Mouse (Mus musculus): ENCODE measurements around the gene Yipf6.
"Not testable (repeated sequence)": the region's sequence is repeated elsewhere in the genome, so short reads cannot be mapped to it uniquely, and the experiment has no call there.

The Yipf6 gene

DNA sequence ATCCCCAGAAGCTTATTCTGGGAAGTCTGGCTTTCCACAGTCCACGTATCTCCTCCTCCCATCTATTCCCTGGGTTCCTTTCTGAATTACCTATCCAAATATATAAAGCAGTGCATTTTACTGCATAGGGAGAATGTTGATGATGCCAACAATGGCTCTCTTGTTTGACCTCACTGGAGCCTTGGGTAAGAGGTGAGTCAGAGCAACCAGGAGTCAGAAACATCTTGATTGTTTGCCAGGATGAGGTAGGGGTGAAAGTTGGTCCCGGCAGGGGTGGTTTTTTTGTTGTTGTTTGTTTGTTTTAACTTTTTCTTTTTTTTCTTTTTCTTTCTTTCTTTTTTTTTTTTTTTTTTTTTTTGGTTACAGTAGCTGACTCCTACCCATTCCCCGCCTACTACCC lies at the start of gene Yipf6:
Gene Yipf6 (plus strand): TSS at position 216 of the 400 bp plus-strand sequence.
- DNase-seq (ENCODE audit: extremely low spot score, low read depth, low spot score), result no peak

GRCm38 (mm10) chrX:98890072-98890405 lies 46.1 kb upstream of the Yipf6 start:
- DNase-seq (ENCODE audit: extremely low spot score, low read depth, low spot score), result no peak

DNA sequence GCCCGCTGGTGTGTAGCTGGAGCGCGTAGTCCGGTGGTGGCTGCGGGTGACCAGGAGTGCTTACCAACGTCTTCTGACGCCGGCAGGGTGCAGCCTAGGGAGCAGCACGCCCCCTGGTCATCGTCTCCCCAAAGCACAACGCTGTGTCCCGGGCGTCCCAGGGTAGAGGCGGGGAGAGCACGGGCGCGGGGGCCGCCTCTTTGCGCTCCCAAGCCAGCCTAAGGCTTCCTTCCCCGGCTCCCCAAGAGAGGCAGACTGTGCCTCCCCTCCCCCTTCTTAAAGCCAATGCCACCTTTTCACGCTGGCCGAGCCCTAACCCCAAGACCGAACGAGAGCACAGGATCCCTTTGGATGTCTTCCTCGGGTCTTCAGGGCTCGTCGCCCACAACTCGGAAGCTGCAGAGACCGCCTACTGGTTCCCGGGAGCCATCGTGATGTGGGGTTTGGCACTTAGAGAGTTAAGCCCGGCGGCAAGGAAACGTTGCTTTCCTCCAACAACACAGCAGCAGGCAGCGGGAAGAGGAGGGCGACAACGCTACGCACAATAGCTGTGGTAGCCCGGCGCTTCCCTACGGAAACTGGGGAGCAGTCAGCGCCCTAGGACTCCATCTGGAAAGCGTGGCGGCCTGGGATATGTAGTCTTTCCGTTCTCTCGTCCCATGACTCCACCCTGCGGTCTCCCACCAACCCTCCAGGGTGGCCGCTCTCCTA lies 45.6 kb upstream of the Yipf6 start, which contains the start of gene Ophn1:
Gene Ophn1 (minus strand): TSS at position 620 of the 711 bp plus-strand sequence.
- no peak for DNase-seq (ENCODE audit: extremely low spot score, low read depth, low spot score)

DNA sequence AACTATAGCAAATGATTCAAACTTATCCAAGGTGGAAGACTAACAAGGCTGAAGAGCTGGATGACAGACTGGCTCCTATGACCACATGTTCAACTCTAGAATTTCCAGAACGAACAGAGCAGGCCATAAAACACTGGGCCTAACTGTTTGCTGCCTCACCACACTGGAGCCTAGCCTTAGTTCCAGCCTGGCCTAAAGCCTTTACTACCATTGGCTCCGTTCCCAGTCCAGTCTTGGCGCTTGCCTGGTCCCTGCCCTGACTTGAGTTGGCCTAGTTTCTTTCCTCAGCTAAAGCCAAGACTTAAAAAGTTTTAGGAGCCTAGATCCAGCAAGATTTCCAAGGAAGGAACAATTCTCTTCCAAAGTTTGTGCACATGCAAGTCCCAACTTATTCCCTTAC lies 37.8 kb upstream of the Yipf6 start:
- DNase-seq (ENCODE audit: extremely low spot score, low read depth, low spot score), result no peak

- no peak for DNase-seq (ENCODE audit: extremely low spot score, low read depth, low spot score)
Measured at GRCm38 (mm10) chrX:98904226-98904625, 31.9 kb upstream of the Yipf6 start.

DNA sequence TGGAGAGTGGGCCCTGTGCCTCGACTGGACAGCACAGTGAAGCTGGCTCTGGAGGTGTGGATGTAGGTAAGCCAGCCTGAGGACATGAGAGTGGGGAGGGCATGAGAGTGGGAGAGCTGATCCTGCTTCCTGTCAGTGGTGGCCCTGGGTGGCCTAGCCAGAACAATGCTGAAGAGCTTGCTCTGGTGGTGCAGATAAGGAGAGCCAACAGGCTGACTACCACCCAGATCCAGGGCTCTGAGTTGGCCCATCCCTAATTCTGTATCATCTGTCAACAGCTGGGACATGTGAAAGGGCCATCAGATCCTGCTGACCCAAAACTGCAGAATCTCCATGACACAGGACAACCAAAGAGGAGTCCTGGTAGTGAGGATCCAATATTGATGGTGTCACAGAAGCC lies 27.2 kb upstream of the Yipf6 start:
- no peak for DNase-seq (ENCODE audit: extremely low spot score, low read depth, low spot score)

DNA sequence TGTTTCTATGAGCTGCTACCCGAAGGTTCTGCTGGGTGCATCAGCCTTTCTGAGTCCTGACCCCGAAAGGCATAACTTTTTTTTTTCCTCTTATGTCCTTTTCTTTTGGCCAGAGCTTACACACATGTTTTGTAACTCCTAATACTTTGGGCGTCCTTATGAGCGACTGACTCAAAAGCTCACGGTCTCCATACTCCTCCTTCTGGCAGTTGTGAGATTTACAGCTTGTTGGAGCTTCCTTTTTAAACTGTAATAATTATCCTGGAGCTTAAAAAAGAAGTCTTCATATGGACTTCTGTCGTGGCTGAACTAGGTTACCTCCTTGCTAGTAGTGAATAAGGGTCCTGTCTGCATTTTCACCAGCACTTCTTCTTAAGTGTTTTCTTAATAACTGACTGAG lies 16.7 kb upstream of the Yipf6 start:
- DNase-seq (ENCODE audit: extremely low spot score, low read depth, low spot score), result no peak

DNA sequence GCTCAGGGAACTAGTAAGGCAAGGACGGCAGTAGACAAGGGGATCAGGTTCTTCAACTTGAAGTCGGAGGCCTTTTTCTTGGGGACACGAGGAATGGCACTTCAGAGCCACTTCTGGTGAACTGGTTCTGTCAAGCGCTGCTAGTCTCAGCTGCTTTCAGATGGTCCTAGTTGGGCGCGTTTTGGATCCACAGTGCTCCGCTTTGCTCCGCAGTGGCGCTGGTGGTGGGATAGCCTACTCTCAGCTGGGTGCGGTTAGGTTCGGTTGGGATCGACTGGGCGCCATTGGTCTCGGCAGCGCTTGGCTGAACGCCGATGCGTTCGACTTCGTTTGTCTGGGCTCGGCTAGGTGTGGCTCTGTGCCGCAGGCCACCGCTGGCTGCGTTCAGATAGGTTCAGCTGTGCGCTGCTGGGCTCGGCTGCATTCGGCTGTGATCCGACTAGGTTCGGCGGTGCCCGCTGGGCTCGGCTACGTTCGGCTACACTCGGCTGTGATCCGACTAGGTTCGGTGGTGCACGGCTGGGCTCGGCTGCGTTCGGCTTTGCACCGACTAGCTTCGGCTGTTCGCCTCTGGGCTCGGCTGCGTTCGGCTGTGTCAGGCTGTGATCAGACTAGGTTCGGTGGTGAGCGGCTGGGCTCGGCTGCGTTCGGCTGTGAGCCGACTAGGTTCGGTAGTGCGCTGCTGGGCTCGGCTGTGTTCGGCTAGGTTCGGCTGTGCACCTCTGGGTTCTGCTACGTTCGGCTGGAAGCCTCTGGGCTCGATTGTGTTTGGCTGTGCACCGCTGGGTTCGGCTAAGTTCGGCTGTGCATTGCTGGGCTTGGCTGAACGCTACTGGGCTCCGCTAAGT lies 815 bp downstream of the Yipf6 start:
- DNase-seq (ENCODE audit: extremely low spot score, low read depth, low spot score), result peak; percentile 37

DNA sequence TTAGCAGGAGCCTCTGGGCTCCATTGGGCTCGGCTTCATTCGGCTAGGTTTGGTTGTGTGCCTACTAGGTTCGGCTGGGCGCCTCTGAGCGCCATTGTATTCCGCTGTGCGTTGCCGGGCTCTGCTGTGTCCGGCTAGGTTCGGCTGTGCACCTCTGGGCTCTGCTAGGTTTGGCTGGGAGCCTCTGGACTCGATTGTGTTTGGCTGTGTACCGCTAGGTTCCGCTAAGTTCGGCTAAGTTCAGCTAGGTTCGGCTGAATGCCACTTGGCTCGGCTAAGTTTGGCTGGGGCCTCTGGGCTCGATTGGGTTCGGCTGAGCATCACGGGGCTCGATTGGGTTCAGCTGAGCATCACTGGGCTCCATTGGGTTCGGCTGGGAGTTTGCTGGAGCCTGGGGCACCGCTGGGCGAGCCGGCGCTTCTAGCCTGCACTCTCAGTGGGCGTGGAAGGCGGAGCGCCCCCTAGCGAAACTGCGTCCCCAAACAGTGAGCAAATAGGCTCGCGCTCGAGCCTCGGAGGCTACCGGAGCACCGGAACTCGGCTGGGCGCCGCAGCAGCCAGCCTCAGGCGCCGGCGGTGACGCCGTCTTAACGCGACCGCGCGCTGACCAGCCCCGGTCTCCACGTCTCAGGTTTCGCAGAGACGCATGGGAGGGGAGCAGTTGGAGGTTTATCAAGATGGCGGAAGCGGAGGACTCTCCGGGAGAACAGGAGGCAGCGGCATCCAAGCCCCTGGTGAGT lies 1.6 kb downstream of the Yipf6 start:
- DNase-seq (ENCODE audit: extremely low spot score, low read depth, low spot score), result peak; percentile 42

DNA sequence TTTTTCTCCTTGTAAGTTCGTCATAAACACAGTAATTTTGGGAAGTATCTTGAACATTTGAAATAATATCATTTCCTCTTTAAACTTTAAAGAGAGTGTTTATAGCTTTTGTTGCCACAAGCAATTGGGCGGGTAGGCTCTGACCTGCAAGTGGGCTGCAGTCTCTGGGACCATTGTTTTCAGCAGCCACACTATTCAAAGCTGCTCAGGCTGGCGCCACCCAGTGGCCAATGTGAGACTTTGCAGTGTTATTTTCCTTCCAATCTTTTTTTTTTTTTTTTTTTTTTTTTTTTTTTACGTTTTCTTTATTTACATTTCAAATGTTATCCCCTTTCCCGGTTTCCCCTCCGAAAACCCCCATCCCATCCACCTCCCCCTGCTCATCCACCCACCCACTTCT lies 17.8 kb downstream of the Yipf6 start:
- peak; percentile 2 for DNase-seq (ENCODE audit: extremely low spot score, low read depth, low spot score)

- no peak for DNase-seq (ENCODE audit: extremely low spot score, low read depth, low spot score)
Measured at GRCm38 (mm10) chrX:98958287-98958686, 22.2 kb downstream of the Yipf6 start.

DNA sequence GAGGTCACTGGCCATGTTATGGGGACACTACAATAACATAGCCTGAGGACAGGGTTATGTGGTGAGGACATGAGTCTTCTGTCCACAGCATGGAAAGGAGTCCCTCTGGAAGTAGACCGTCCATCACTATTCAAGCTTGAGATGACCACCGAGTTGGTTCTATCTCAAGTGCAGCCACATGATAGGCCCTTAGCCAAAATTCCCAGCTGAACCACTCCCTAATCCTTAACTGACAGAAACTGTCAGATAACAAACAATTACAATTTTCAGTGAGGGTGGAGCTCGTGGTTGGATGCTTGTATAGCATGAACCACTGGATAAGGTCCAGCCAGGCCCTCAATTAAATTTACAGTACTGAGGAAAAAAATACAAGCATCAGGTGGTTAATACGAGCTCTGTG lies 22.9 kb downstream of the Yipf6 start:
- DNase-seq (ENCODE audit: extremely low spot score, low read depth, low spot score), result no peak

- no peak for DNase-seq (ENCODE audit: extremely low spot score, low read depth, low spot score)
Measured at GRCm38 (mm10) chrX:98963742-98964141, 27.6 kb downstream of the Yipf6 start.

DNA sequence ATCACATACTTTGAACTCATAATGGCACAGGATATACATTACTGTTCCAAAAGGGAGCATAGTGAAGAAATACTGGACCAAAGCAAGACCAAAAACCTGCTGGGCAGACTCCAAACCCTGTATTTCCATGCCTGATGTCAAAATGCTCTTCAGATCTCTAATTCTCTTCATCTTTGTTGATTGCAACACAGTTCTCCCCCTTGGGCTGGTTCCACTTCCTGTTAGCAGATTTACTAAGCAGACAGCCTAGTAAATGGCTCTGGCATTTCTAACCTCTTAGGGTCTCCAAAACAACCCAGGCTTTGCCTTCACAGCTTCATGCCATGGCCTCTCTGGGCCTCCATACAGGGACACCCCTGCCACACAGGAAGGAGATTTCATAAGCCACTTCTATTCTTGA lies 28.4 kb downstream of the Yipf6 start:
- no peak for DNase-seq (ENCODE audit: extremely low spot score, low read depth, low spot score)

- not testable (repeated sequence) for DNase-seq (ENCODE audit: extremely low spot score, low read depth, low spot score)
Measured at GRCm38 (mm10) chrX:98986611-98987010, 50.5 kb downstream of the Yipf6 start.

DNA sequence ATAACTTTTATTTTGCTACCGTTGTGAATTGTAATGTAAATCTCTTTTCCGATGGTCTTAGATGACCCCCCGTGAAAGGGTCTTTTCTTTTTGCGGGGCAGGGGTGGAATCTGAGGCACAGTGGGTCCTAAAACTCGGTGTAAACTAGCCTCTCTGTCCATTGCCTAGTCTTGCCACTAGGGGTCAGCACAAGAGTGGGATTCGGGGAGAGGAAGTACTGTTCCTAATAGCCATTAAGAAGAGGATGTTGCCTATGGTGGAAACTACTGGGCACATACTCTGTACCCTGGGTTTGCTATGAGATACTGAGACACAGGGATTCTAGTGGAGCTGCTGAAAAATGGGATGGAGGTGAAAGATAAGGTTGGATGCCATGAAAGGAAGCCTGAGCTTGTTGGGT lies 53.5 kb downstream of the Yipf6 start:
- peak; percentile 24 for DNase-seq (ENCODE audit: extremely low spot score, low read depth, low spot score)
